Mouse (Mus musculus): Measurements from ENCODE around the gene Ndufb7.

- no peak for TF ChIP-seq TAL1 (IDR thresholded peaks at IDR 0.05; ENCODE audit: low read length)
- no peak for TF ChIP-seq GATA1 (IDR thresholded peaks at IDR 0.05; ENCODE audit: low read length)
These were observed 6.8 kb downstream of the Ndufb7 start for GRCm38 (mm10) chr8:83573140-83573875.
